Mouse (Mus musculus) retina, embryonic 14.5 days (tissue): Measurements from ENCODE around the gene Dis3.
"Not testable (repeated sequence)": the region's sequence is repeated elsewhere in the genome, so short reads cannot be mapped to it uniquely, and the experiment has no call there.

Source experiments
- DNase-seq: peaks from one replicate; pipeline ENCODE4 v3.0.0-alpha.2; 2015; ENCODE audit warnings: low spot score

Gene Dis3

DNA sequence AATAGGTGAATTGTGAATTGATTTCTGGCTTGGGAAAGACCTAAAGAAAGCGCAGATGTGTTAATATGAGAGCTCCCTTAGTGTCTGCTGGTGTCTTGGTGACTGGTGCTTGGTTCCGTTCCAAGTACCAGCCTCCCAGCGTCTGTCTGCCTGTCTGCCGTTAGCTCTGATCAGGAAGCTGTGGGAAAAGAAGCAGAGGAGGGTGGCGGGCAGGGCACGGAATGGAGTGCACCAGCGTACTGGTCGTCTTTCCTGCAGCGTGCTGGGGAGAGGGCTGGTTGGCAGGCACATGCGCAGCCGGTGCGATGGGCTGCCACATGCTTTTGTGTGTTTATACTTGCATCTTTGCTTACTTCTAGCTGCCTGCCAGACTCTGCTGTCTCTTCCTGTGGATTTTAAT is 39.0 kb downstream of the Dis3 start:
- no peak for DNase-seq

DNA sequence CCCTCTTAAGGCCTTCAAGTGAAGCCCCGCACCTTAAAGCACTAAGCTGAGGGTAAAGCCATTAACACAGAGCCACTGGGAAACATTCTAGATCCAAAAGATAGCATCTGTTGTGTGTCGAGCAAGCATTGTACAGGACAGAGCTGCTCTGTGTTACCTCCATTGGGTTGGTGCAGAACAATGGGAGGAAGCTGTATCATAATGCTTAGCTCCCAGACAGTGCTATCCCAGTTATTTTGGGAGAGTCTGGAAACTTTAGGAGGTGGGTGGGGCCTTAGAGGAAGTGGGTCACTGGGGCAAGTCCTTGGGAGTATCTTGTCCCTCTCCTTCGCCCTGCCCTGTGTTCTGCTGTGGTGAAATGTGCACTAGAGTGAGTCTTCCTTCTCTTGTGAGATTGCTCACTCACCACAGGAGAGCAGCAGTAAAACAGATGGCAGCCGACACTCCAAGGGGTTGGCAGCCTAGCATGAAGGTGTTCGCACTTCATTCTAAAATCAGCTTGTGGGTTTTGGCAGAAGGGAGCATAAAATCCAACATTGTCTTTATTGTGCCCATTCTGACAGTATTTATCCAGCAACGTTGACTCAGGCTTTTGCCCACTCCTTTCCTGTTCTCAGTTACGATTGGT is 40.5 kb downstream of the Dis3 start:
- DNase-seq, result no peak

DNA sequence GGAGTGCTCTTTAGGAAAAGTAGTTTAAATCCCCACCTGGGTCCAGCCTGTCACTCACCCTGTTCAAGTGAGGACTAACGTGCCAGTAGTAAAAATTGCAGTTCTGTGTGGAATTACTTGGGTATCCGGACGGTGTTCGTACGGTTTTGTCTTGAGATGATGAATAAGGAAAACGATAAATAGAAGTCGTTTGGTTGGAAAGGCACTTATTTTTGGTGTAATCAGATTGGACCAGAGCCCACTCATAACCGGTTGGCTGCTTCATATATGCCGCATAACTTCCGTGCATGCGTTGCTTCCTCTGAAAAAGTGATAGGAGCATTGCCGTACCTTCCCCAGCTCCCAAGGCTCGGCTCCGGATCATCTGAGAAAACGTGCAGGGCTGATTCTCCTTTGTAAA is 52.8 kb downstream of the Dis3 start:
- DNase-seq, result no peak

DNA sequence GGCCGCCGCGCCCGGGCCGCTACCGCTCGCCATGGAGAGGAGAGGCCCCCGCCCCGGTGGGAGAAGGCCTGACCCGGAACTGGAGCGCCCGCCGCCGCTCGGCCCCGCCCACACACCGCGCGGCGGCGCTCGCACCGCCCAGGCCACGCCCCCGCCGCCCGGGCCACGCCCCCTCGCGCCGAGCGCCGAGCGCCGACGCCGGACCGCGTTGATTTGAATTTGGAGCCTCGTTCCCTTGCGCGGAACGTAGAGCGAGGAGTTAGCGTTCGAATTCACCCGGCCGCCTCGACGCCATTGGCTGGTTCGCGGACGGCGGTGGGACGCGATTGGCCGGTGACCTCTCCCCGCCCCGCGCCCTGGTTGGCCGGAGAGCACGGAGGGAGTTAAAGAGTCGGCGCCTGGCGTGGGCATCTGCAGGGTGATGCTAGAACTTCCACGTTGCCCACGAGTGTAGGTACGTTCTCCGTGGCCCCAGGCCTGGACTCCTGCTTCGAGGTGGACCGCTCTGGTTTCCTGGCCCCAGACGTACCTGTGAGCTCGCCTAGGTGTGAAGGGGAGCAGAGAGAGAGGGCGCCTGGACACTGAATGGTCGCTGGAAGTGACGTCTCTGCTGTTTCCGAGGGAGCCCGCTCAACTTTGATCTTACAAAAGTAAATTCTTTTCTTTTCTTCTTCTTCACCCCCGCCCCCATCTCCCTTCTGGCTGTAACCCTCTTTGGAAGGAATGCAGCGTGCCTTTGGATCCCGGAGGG is 53.4 kb downstream of the Dis3 start, which contains the start of the genes Mzt1 and Bora:
Mzt1 (minus strand) TSS at position 104 of the 751 bp plus-strand sequence.
Bora (plus strand) TSS at position 192 of the 751 bp plus-strand sequence.
- DNase-seq, result peak; percentile 92

DNA sequence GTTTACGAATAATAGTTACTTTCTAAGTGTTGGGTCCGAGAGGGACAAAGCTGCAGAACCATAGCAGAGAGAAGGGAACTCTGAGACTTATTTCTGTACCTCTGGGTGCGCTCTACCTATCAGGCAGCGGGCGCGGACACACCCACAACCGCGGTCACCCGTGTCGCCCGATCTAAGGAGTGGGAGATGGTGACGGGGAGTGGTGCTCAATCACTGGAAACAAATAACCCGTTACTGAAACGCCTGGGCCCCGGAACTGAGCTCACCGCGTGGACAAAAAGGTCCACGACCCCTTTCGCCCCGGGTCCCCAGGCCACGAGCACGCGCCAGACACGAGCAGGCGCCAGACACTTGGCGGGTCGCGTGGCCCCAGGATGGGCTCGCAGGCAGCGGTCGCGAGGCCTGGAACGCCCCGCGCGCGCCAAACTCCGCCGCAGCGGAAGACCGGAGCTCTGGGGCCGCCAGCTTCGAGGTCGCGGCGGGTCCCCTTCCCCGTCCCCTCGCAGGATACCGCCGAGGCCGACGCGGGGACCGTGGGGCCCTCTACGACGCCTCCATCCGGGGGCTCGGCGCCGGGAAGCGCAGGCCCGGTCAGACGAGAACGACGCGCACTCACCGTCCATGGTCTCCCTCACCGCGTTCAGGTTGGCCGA is 54.1 kb downstream of the Dis3 start:
- no peak for DNase-seq

DNA sequence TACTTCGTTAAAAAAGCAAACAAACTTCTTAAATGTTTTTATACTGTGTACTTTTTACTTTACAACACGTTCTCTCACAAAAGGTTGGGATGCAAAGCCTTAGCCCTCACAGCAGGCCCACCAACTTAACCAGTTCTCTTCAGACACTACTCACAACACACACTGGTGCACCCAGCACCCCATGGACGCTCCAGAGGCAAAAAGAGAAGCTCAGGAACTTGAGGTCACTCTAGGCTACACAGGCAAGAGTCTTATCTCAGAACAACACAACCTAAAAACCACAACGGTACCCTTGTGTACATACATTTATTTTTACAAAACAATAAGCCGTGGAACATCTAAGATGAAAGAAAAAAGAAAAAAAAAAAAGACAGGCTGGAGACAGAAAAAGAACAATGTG is 54.9 kb downstream of the Dis3 start:
- no peak for DNase-seq

DNA sequence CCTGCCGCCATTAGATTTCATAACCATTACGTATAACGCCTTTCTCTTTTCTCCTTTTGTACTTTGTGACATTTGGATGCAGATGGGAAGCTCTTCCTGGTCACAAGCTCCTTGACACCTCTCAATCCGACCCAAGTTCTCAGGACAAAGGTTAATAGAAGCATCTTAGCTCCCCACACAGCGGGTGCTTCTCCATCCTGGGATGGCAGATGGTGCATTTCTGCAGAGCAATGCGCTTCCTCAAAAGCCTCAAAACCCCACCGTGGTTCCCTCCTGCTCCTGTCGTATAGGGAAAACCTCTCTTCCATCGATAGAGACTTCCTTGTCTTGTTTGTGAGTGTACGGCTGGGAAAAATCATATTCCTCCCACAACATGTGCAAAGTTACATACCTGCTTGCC is 55.5 kb downstream of the Dis3 start:
- DNase-seq, result peak; percentile 7

DNA sequence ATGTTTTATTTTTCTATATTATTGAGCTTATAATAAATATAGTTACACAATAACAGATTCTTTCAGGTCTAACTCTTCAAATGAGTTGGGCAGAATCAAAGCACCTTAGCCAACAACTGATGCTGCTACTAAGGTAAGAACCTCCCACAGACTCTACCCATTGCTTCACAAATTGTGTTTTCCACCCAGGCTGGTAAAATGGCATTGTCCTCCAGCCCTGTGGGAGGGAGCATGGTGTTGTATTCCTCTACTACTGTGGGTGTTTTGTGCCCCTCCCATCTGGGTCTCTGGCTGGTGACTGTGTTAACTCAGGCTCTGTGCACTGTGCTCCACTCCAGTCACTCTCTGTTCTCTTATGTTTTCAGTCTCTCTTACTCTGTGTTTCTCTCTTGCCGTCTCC is 56.1 kb downstream of the Dis3 start:
- no peak for DNase-seq

DNA sequence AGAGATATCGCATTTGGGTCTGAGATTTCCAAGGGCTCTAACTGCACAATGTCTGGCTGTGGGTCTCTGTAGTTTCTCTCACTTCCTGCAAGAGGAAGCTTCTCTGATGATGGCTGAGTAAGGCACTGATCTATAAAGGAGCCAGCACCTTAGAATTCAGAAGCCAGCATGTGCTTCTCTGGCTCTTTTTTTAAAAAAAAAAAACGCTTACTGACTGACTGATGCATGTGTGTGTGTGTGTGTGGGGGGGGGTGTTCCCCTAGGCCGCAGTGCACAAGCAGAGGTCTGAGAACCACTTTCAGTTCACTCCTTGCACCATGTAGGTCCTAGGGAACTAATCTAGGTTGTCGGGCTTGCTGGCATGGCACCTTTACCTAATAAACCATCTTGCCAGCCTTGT is 58.2 kb downstream of the Dis3 start:
- no peak for DNase-seq

DNA sequence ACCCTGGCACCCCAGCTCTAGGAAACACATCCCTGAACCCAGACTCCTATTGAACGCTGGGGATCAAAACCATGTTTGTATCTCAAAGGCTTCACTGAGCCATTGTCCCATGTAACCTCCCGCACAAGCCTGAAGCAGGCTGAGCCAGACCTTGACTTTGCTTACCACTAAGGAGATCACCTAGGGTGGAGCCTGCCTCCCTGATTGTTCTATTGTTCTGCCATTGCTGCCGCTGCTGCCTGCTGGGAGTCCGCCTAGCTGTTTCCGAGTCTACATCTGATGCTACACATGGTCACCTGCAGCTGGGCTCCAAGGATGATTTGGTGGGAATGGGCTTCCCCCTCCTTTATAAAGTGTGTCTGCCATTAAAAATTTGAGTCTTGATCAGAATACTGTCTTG is 60.3 kb downstream of the Dis3 start:
- not testable (repeated sequence) for DNase-seq

DNA sequence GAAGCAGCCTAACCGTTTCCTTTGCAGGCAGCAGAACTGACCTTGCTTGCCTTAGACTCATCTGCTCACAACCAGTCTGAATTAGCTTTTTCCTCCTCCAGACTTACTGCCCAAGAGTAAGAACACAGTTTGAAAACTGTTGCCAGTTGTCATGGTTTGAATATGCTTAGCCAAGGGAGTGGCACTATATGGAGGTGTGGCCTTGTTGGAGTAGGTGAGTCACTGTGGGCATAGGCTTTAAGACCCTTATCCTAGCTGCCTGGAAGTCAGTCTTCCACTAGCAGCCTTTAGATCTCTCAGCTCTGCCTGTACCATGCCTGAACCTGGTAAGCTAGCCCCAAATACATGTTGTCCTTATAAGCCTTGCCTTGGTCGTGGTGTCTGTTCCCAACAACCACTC is 61.9 kb downstream of the Dis3 start:
- DNase-seq, result no peak

DNA sequence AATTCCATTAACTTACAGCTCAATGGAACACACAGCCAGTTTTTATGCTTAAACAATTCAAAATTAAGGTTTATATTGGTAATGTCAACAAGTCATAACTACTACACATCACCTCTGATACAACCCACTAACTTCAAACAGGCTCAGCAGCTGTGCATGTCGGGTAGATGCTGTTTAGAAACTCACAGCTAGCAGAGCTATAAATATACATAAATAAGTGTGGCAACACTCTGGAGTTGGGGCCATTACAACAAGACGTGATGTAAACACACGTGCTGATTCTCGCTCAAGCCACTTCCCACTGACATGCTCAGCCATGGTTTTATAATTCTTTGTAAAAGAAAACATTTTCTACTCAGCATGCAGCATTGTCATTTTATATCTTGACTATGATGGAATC is 63.5 kb downstream of the Dis3 start:
- no peak for DNase-seq

DNA sequence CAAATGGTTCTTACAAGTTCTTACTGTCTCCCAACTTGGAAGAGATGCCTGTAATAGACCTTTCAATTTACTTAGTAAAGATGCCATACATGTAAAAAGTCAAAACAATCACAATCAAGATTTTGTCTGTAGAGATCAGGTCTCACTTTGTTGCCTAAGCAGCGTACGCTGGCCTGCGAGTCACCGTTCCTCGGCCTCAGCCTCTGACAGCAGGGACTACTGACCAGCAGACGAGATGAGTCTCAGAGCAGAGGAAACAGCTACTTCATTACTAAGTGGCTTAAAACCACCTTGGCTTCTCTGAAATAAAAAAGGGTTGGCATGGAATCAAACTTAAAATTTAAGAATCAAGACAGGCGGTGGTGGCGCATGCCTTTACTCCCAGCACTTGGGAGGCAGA is 64.7 kb downstream of the Dis3 start:
- DNase-seq, result not testable (repeated sequence)

DNA sequence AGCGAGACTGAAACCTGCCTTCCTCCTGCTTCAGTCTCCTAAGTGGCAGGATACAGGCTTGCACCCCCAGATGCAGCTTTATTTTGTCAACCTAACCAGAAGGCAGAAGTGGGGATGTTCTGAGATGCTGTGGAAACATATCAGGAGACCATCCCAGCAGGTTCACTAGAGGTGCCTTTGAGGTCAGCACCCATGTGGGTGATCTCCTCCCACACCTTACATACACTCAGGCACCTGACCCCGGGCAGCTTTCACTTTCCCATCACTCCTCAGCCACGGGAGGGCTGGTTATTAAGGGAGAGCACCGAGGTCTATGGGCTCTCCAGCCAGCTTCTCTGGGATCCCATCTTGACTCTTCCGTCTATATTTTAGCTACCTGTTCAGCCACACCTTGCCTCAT is 67.0 kb downstream of the Dis3 start:
- DNase-seq, result no peak

DNA sequence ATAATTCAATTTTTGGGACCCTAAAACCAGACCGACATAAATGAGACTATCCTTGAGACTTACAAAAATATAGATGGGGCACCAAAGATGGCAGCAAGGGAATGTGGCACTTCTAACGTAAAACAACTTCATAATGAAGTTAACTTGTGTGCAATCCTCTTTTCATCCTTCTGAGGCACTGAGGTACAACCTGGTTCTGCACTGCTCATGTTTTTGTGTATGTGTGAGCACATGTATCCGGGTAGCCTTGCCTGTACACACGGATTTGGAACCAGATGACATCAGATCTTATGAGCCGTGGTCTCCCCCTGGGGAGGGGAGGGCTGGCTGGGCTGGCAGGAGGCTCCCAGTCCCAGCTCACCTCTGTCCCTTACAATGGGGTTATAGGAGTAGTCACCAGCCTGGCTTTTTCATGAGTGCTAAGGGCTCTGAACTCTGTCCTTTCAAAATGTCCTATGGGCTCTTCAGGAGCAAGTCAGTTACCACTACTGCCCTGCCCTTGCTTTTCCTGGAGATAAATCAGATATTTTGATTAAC is 68.2 kb downstream of the Dis3 start:
- DNase-seq, result no peak

DNA sequence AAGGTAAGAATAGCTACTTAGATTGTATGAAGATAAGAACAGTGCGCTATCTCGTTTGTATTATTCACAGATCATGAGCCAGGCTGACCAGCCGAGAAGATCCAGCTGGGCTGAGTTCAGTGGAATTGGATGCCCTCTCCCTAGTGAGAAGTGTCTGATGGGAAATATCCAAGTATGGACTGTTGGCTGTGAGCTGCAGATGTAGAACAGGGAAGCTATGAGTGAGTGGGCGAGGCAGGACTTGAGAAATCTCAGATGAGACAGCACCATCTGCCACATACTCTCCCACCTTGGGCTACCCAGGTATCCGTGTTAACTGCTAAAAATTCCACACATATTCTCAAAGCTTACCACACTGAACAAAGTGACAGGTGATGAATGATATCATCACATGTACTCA is 69.6 kb downstream of the Dis3 start:
- no peak for DNase-seq
